Mouse (Mus musculus): ENCODE measurements around the gene Msx1. TPM values are rescaled to one million over a fixed set of nuclear protein-coding genes. Genes with fewer than 3 reads are reported as not detected.

The Msx1 gene
- polyA plus RNA-seq, 1 experiment, result 5.5 TPM

DNA sequence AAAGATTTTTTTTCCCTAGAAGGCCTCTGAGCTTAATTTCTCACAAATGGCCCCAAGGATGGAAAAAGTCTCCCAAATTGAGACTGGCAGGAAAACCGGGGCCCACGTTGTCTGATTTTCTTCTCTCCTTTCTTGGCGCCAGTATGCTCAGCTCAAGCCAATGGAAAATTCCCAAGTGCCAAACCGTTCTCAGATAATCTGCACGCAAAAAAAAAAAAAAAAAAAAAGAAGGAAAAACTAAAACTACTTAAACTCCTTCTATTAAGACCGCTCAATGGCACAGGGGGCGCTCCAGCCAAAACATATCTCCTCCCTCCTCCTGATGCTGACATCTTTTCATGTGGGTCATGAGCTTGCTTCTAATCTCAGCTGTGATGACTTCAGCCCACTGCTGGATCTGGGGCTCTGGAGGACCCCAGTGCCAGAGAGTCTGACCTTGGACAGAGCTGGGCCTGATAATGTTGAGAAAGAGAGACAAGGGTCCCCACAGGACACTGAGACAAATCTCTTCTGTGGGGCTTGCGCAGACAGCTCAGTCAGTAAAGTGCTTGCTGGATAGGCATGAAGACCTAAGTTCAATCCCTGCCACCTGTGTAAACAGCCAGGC, 19.8 kb downstream of the Msx1 start:
- no peaks in the 10 kb centered on the region for H3K4me1 ChIP-seq (ENCODE audit: control insufficient read depth, insufficient read depth, low read length)
- TF ChIP-seq POLR2A (IDR thresholded peaks at IDR 0.05; ENCODE audit: extremely low read depth, insufficient read depth, low read length) (no peak), CTCF (IDR thresholded peaks at IDR 0.05; ENCODE audit: extremely low read depth, insufficient read depth, low read length) (no peak)
- no peak overlapping the region for H3K4me3 ChIP-seq (ENCODE audit: insufficient read depth, low read length)
- H3K27ac ChIP-seq (ENCODE audit: insufficient read depth, low read length), result no peak overlapping the region

- H3K27ac ChIP-seq (ENCODE audit: insufficient read depth, low read length), result no peak overlapping the region
- TF ChIP-seq CTCF (IDR thresholded peaks at IDR 0.05; ENCODE audit: extremely low read depth, insufficient read depth, low read length) (no peak), POLR2A (IDR thresholded peaks at IDR 0.05; ENCODE audit: extremely low read depth, insufficient read depth, low read length) (no peak)
- no peak overlapping the region for H3K4me3 ChIP-seq (ENCODE audit: insufficient read depth, low read length)
Measured at GRCm38 (mm10) chr5:37797251-37797650, 27.1 kb downstream of the Msx1 start.

GRCm38 (mm10) chr5:37796751-37797150, 27.6 kb downstream of the Msx1 start:
- no peak overlapping the region for H3K27ac ChIP-seq (ENCODE audit: insufficient read depth, low read length)
- no peaks in the 10 kb centered on the region for H3K4me1 ChIP-seq (ENCODE audit: control insufficient read depth, insufficient read depth, low read length)
- TF ChIP-seq CTCF (IDR thresholded peaks at IDR 0.05; ENCODE audit: extremely low read depth, insufficient read depth, low read length), result no peak
- no peak for TF ChIP-seq POLR2A (IDR thresholded peaks at IDR 0.05; ENCODE audit: extremely low read depth, insufficient read depth, low read length)
- no peak overlapping the region for H3K4me3 ChIP-seq (ENCODE audit: insufficient read depth, low read length)

More at GRCm38 (mm10) chr5:37797251-37797650, 27.1 kb downstream of the Msx1 start:
- no peaks in the 10 kb centered on the region for H3K4me1 ChIP-seq (ENCODE audit: control insufficient read depth, insufficient read depth, low read length)

DNA sequence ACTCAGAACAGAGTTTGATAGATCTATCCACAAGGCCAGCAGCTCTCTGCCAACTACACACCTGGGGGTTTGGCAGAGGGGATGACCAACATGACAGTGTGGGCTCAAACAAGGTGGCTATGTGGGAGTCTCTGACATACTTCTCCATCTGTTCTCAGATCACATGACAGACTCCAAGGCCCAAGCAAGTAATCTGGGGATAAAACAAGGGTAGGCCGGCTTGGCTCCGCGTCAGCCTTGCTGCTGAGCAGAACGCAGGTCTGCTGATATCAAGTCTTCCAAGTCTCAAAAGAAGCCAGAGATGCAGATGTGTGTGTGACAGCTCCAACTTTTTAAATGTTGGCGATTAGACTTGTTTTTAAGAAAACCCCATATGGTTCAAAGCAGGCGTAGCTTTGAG, 28.7 kb downstream of the Msx1 start:
- Histone ChIP-seq H3K4me1 (ENCODE audit: control insufficient read depth, insufficient read depth, low read length) (no peaks in the 10 kb centered on the region), H3K4me3 (ENCODE audit: insufficient read depth, low read length) (no peak overlapping the region), H3K27ac (ENCODE audit: insufficient read depth, low read length) (no peak overlapping the region)
- no peak for TF ChIP-seq POLR2A (IDR thresholded peaks at IDR 0.05; ENCODE audit: extremely low read depth, insufficient read depth, low read length)
- TF ChIP-seq CTCF (IDR thresholded peaks at IDR 0.05; ENCODE audit: extremely low read depth, insufficient read depth, low read length), result no peak

GRCm38 (mm10) chr5:37792154-37792553, 32.2 kb downstream of the Msx1 start:
- Histone ChIP-seq H3K4me1 (ENCODE audit: control insufficient read depth, insufficient read depth, low read length) (no peaks in the 10 kb centered on the region), H3K27ac (ENCODE audit: insufficient read depth, low read length) (no peak overlapping the region), H3K4me3 (ENCODE audit: insufficient read depth, low read length) (no peak overlapping the region)
- TF ChIP-seq CTCF (IDR thresholded peaks at IDR 0.05; ENCODE audit: extremely low read depth, insufficient read depth, low read length) (0 out of 2 replicates have a peak, but pooled peaks have one; percentile 4), POLR2A (IDR thresholded peaks at IDR 0.05; ENCODE audit: extremely low read depth, insufficient read depth, low read length) (no peak)

GRCm38 (mm10) chr5:37784847-37785391, 39.5 kb downstream of the Msx1 start:
- Histone ChIP-seq H3K27ac (ENCODE audit: insufficient read depth, low read length) (no peak overlapping the region), H3K4me1 (ENCODE audit: control insufficient read depth, insufficient read depth, low read length) (no peaks in the 10 kb centered on the region), H3K4me3 (ENCODE audit: insufficient read depth, low read length) (no peak overlapping the region)
- TF ChIP-seq CTCF (IDR thresholded peaks at IDR 0.05; ENCODE audit: extremely low read depth, insufficient read depth, low read length) (no peak), POLR2A (IDR thresholded peaks at IDR 0.05; ENCODE audit: extremely low read depth, insufficient read depth, low read length) (no peak)

- TF ChIP-seq CTCF (IDR thresholded peaks at IDR 0.05; ENCODE audit: extremely low read depth, insufficient read depth, low read length) (no peak), POLR2A (IDR thresholded peaks at IDR 0.05; ENCODE audit: extremely low read depth, insufficient read depth, low read length) (no peak)
- no peak overlapping the region for H3K4me3 ChIP-seq (ENCODE audit: insufficient read depth, low read length)
- no peaks in the 10 kb centered on the region for H3K4me1 ChIP-seq (ENCODE audit: control insufficient read depth, insufficient read depth, low read length)
- H3K27ac ChIP-seq (ENCODE audit: insufficient read depth, low read length), result no peak overlapping the region
Measured at GRCm38 (mm10) chr5:37783306-37783705, 41.1 kb downstream of the Msx1 start.

- Histone ChIP-seq H3K27ac (ENCODE audit: insufficient read depth, low read length) (no peak overlapping the region), H3K4me1 (ENCODE audit: control insufficient read depth, insufficient read depth, low read length) (no peaks in the 10 kb centered on the region), H3K4me3 (ENCODE audit: insufficient read depth, low read length) (no peak overlapping the region)
- TF ChIP-seq POLR2A (IDR thresholded peaks at IDR 0.05; ENCODE audit: extremely low read depth, insufficient read depth, low read length), result no peak
- TF ChIP-seq CTCF (IDR thresholded peaks at IDR 0.05; ENCODE audit: extremely low read depth, insufficient read depth, low read length), result peak; percentile 13; the same call in 1 of the 2 replicates
Measured at GRCm38 (mm10) chr5:37775681-37776080, 48.7 kb downstream of the Msx1 start.

DNA sequence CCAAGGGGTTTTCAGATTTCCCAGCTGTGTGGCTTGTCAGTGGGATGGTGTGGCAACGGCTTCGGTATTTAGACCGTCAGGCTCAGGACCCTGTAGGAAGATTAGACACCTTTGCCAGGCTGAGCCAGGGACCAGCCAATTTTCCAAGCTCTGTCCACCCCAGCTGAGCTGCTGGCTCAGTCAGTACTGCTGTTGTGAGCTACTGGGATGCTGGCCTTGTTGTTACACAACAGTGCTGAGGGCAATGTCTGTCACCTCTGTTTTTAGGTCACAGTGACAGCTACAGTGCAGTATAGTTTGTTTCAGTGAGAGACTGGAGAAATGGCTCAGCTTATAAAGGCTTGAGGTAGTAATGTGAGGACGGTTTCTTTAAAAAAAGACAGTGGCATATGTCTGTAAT, 50.4 kb downstream of the Msx1 start:
- Histone ChIP-seq H3K4me1 (ENCODE audit: control insufficient read depth, insufficient read depth, low read length) (no peaks in the 10 kb centered on the region), H3K27ac (ENCODE audit: insufficient read depth, low read length) (no peak overlapping the region), H3K4me3 (ENCODE audit: insufficient read depth, low read length) (no peak overlapping the region)
- no peak for TF ChIP-seq POLR2A (IDR thresholded peaks at IDR 0.05; ENCODE audit: extremely low read depth, insufficient read depth, low read length)
- TF ChIP-seq CTCF (IDR thresholded peaks at IDR 0.05; ENCODE audit: extremely low read depth, insufficient read depth, low read length), result no peak

DNA sequence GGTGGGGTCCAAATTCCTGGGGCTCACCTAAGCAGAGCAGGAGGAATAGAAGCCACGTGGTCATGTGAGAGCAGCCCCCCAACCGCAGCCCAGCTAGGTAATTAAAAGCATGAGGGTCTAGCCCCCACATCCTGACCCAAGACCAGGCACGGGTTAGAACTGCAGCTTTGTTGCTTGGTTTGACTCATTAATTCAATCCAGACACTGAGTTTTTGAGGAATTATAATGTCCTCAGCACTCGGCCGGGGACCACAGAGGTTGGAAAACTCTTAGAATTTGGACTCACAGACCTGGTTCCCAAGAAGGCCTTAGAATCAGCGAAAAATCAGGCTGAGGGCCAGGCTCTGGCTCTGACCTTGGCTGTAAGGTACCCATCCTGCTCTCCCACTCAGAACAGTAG, 53.5 kb downstream of the Msx1 start:
- TF ChIP-seq POLR2A (IDR thresholded peaks at IDR 0.05; ENCODE audit: extremely low read depth, insufficient read depth, low read length) (no peak), CTCF (IDR thresholded peaks at IDR 0.05; ENCODE audit: extremely low read depth, insufficient read depth, low read length) (no peak)
- Histone ChIP-seq H3K27ac (ENCODE audit: insufficient read depth, low read length) (no peak overlapping the region), H3K4me1 (ENCODE audit: control insufficient read depth, insufficient read depth, low read length) (no peaks in the 10 kb centered on the region), H3K4me3 (ENCODE audit: insufficient read depth, low read length) (no peak overlapping the region)

Other genes starting within 250 kb of the Msx1 start
- 0.88 and 1.0 TPM in 2 replicates for gene Stk32b, start 107.4 kb downstream of the Msx1 start, polyA plus RNA-seq (2012; rRNA removed)
- gene Cytl1, start 89.1 kb downstream of the Msx1 start, polyA plus RNA-seq (2012; rRNA removed), result 1.2 and 2.1 TPM in 2 replicates
- gene Stx18, start 214.2 kb upstream of the Msx1 start, polyA plus RNA-seq (2012; rRNA removed), result 47.3 and 50.4 TPM in 2 replicates

All from cortical plate, adult 2 months (tissue).